Mouse (Mus musculus): ENCODE data around the gene Fam49a.

GRCm38 (mm10) chr12:12301149-12301548 is 39.2 kb downstream of the Fam49a start:
- TF ChIP-seq CTCF (IDR thresholded peaks at IDR 0.05; ENCODE audit: extremely low read depth, insufficient read depth, insufficient read length, insufficient replicate concordance): no peak
- no peak for TF ChIP-seq POLR2A (IDR thresholded peaks at IDR 0.05; ENCODE audit: low read depth, low read length)
